Mouse (Mus musculus) ES-E14 (cell line): ENCODE measurements around the gene S1pr5. TPM values are rescaled to one million over a fixed set of nuclear protein-coding genes. Genes with fewer than 3 reads are reported as not detected.

Experiments
- DNase-seq: peaks from one replicate; pipeline ENCODE4 v3.0.0-alpha.2; 2013; ENCODE audit warnings: low read depth, low spot score
- H3K27ac ChIP-seq: 2 replicates; pipeline ENCODE4 v1.5.1; 2012; ENCODE audit warnings: low read depth, mild to moderate bottlenecking, low read length, moderate library complexity, mixed read lengths; ENCODE audit not compliant: poor library complexity, insufficient read depth, severe bottlenecking
- H3K36me3 ChIP-seq: 2 replicates; pipeline ENCODE4 v1.6.1; 2012; ENCODE audit warnings: mild to moderate bottlenecking, low read length, moderate library complexity, mixed read lengths; ENCODE audit not compliant: control insufficient read depth, poor library complexity, insufficient read depth, severe bottlenecking
- H3K4me1 ChIP-seq, 2 experiments: fragments of 150-350 bp in 1 of 2; sonication (generic) in 1 of 2; 2 replicates each; pipeline ENCODE4 v1.6.1; 2012; ENCODE audit warnings: low read length in 2 of 2, mild to moderate bottlenecking in 1 of 2, mixed read lengths in 1 of 2; ENCODE audit not compliant: control insufficient read depth in 2 of 2, insufficient read depth in 2 of 2, poor library complexity in 1 of 2
- H3K4me3 ChIP-seq, 2 experiments: fragments of 150-350 bp in 1 of 2; sonication (generic) in 1 of 2; 2 replicates each; pipeline ENCODE4 v1.5.1; 2012; ENCODE audit warnings: low read length in 2 of 2, low read depth in 1 of 2, mild to moderate bottlenecking in 1 of 2, mixed read lengths in 1 of 2; ENCODE audit not compliant: insufficient read depth in 1 of 2, poor library complexity in 1 of 2, severe bottlenecking in 1 of 2
- H3K9ac ChIP-seq: 2 replicates; pipeline ENCODE4 v1.6.1; 2012; ENCODE audit warnings: low read depth, mild to moderate bottlenecking, low read length, mixed read lengths; ENCODE audit not compliant: poor library complexity, insufficient read depth, severe bottlenecking
- H3K9me3 ChIP-seq: fragments of 150-350 bp; sonication (generic); 2 replicates; pipeline ENCODE4 v1.6.1; 2012; ENCODE audit warnings: low read depth, mild to moderate bottlenecking, low read length; ENCODE audit not compliant: control insufficient read depth, insufficient read depth
- CHD2 ChIP-seq: IDR thresholded peaks from 2 replicates; pipeline ENCODE4 v1.6.1; 2014; ENCODE audit warnings: mild to moderate bottlenecking, low read depth, low read length, inconsistent platforms
- HCFC1 ChIP-seq: IDR thresholded peaks from 2 replicates; pipeline ENCODE4 v1.6.1; 2012; ENCODE audit warnings: low read length, inconsistent platforms, borderline replicate concordance; ENCODE audit not compliant: insufficient read depth
- MAFK ChIP-seq: IDR thresholded peaks from 2 replicates; pipeline ENCODE4 v1.6.1; 2014; ENCODE audit warnings: mild to moderate bottlenecking, low read depth, low read length, inconsistent platforms; ENCODE audit not compliant: insufficient read depth
- ZC3H11A ChIP-seq: IDR thresholded peaks from 2 replicates; pipeline ENCODE4 v1.6.1; 2012; ENCODE audit warnings: low read depth, mild to moderate bottlenecking, inconsistent platforms, low read length, borderline replicate concordance
- ZNF384 ChIP-seq: IDR thresholded peaks from 2 replicates; pipeline ENCODE4 v1.6.1; 2012; ENCODE audit warnings: low read depth, low read length, inconsistent platforms
- in situ Hi-C, 2 experiments: fragments of 600-800 bp; cut with MboI; formaldehyde crosslinking; loops; one replicate each; pipeline ENCODE4 v1.15.1; 2025; ENCODE audit warnings: low sequenced_read_pairs in 2 of 2, inconsistent platforms in 1 of 2; ENCODE audit not compliant: unreplicated experiment in 2 of 2
- total RNA-seq: library from RNA; depleted of rRNA; stranded (reverse); fragments of 300-350 nt; gene quantifications from 2 replicates; pipeline ENCODE4 v1.2.3, GENCODE M21; 2012

S1pr5 gene
- total RNA-seq, 1 experiment, result 0.27 TPM

DNA sequence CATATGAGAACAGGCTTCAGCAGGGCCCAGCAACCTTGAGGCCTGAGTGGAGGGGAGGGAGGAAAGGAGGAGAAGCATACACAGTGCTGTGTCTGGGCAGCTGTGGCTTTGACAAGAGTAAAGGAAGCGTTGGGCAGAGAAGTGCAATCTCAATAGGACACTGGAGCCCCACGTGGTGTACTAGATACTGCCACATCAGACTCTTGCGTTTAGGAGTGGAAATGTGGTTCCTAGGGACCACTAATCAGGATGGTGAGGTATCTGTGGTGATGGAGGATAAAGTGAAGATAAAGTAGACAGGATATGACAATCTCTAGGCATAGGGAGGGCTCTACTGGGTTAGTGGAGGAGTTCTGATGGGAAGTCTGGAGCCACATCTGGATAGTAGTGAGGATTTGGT is 38.5 kb upstream of the S1pr5 start:
- in situ Hi-C loops, result no loop called here

DNA sequence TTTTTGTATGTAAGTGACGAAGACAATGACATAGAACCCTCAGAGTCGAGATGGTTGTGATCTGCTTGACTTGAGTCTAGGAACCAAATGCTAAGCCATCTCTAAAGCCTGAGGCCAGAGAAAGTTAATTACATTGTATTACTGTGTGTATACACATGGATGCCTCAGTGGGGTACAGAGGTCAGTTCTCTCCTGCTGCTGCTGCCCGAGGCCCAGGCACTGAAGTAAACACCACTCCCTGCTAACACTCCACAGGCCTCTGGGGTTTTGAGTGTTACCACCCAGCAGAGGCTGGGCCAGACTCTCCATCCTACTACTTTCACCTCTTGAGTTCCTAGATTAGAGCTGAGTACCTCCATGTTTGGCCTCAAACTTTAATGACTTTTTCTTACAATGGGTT is 35.8 kb upstream of the S1pr5 start:
- no peak overlapping the region for H3K4me3 ChIP-seq
- TF ChIP-seq CHD2 (no peak), HCFC1 (no peak), ZNF384 (no peak), ZC3H11A (no peak), MAFK (no peak)
- in situ Hi-C loops, result no loop called here
- H3K9ac ChIP-seq, result no peak overlapping the region
- H3K27ac ChIP-seq, result no peak overlapping the region
- peaks cover 43% of the 10 kb centered on the region for H3K36me3 ChIP-seq
- H3K9me3 ChIP-seq, result no peaks in the 10 kb centered on the region
- peaks cover 2 to 8% of the 10 kb centered on the region in 2 experiments; a peak in 2 of 4 replicates for H3K4me1 ChIP-seq
- no peak for DNase-seq

More for the DNA sequence above, 38.5 kb upstream of the S1pr5 start:
- Histone ChIP-seq H3K9ac (peak overlapping the region; percentile 90; the same call in 1 of the 2 replicates), H3K4me3 (peak overlapping the region; percentile 74 to 85), H3K36me3 (peaks cover 20% of the 10 kb centered on the region), H3K27ac (no peak overlapping the region), H3K9me3 (no peaks in the 10 kb centered on the region), H3K4me1 (peaks cover 2 to 7% of the 10 kb centered on the region in 2 experiments; a peak in 2 of 4 replicates)
- DNase-seq, result no peak
- TF ChIP-seq ZC3H11A (no peak), CHD2 (no peak), HCFC1 (no peak), ZNF384 (no peak), MAFK (no peak)

DNA sequence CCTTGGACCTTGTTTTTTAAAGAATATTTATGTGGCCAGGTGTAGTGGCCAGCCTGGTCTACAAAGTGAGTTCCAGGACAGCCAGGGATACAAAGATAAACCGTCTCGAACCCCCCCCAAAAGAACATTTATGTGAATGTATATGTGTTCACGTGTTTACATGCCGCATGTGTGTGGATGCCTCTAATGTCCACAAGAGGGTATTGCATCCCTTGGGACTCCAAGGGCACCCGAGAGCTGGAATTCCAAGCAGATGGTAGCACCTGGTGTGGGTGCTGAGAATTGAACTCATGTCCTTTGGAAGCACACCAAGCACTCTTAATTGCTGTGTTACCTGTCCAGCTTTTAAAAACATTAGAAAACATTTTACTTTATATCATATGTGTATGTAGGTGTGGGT is 35.3 kb upstream of the S1pr5 start:
- TF ChIP-seq MAFK, result no peak
- TF ChIP-seq ZC3H11A, result no peak
- no peak for TF ChIP-seq ZNF384
- TF ChIP-seq CHD2, result no peak
- no peak for TF ChIP-seq HCFC1
- no peaks in the 10 kb centered on the region for H3K9me3 ChIP-seq
- H3K27ac ChIP-seq, result no peak overlapping the region
- H3K36me3 ChIP-seq, result peaks cover 47% of the 10 kb centered on the region
- H3K4me1 ChIP-seq, result peaks cover 2 to 8% of the 10 kb centered on the region in 2 experiments; a peak in 2 of 4 replicates
- in situ Hi-C loops, result no loop called here
- H3K9ac ChIP-seq, result no peak overlapping the region
- DNase-seq, result no peak
- no peak overlapping the region for H3K4me3 ChIP-seq

DNA sequence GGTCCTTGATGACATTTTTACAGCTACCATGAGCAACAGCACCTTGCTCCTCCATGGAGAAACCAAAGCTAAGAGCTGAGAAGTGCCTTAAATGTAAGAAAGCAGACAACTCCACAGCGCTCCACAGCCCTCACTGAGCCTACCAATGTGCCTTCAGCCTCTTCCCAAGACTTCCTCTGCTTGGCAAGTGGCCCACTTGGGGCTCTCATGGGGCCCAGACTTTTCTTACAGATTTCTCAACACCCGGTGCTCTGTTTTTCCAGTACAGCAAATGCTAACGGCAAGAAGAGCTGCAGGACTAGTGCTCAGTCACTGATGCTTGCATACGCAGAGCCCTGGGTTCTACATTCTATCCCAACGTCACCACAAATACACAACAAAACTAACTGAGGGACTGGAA is 29.5 kb upstream of the S1pr5 start:
- Histone ChIP-seq H3K36me3 (peaks cover 89% of the 10 kb centered on the region), H3K4me1 (peaks cover 0 to 4% of the 10 kb centered on the region in 2 experiments; a peak in 1 of 4 replicates), H3K9ac (no peak overlapping the region), H3K27ac (no peak overlapping the region), H3K9me3 (no peaks in the 10 kb centered on the region), H3K4me3 (no peak overlapping the region)
- in situ Hi-C loops, result no loop called here
- TF ChIP-seq ZC3H11A, result no peak
- TF ChIP-seq HCFC1, result no peak
- TF ChIP-seq MAFK, result no peak
- TF ChIP-seq ZNF384, result no peak
- no peak for TF ChIP-seq CHD2
- no peak for DNase-seq

DNA sequence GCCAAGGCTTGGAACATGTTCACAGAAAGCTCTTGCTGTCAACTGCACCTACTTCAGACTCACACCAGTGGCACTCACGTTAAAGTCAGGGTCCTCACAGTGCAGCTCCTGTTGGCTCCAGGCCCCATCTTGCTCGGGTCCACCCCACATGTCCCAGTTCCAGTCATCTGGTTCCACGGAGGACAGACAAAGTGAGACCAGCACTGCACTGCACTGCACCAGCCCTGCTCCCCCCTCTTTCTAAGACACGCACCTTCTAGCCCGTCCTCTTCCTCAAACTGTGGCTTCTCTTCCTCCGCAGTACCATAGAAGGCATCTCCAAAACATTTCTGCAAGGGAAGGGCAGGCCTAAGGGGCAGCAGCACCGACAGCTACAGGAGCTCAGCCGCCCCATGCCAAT is 28.1 kb upstream of the S1pr5 start:
- Histone ChIP-seq H3K9ac (no peak overlapping the region), H3K27ac (no peak overlapping the region), H3K36me3 (peaks cover 90% of the 10 kb centered on the region), H3K4me1 (peaks cover 0 to 4% of the 10 kb centered on the region in 2 experiments; a peak in 1 of 4 replicates), H3K4me3 (no peak overlapping the region), H3K9me3 (no peaks in the 10 kb centered on the region)
- DNase-seq, result no peak
- in situ Hi-C loops, result no loop called here
- TF ChIP-seq HCFC1 (no peak), ZNF384 (no peak), ZC3H11A (no peak), CHD2 (no peak), MAFK (no peak)
